Mouse (Mus musculus) adipocyte (in vitro differentiated cells): ENCODE results near the gene Tmem209.

Source experiments
- DNase-seq: peaks from one replicate; pipeline ENCODE4 v3.0.0-alpha.2; 2016; ENCODE audit warnings: low spot score

Gene Tmem209

DNA sequence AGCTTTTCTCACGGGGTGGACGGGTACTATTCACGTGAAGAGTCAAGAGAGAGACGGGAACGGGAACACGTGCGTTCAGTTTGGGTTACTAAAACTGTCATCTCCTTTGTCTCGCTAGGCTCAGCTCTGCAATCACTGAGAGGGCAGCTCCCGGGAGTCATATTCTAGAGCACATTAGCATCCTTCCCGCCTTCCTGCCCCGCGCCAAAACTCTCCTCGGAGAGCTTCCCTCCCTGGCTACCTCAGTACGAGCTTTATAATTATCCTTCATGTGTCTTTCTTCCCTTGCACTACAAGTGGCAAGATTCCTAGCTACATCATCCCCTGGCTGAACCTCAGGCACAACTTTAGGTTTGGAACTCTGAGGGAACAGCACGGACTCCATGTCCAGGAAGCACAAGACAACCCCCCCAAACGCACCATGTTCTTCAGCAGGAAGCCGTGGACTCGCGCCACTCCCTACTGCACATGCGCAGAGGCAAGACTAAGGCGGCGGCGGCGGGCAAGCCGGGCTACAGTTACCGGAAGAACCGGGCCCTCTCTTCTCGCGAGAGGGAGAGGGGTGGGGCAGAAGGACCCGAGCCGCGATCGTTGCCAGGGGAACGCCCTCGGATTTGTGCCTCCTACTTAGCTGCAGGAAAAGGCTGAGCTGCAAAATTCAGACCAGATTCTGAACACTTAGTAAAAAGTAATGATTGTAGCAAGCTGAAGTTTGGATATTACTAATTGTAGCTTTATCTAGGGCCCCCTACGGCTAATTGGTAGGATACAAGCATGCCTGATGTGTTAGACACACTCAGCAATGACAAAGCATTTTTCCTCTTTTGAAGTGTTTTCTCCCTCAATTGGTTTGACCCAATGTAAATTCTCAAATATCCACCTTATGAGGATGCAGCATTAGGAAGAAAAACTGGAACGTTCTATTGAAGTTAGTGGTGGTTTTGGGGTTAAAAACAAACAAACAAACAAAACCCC lies at the start of gene Tmem209, which contains the start of gene Ssmem1:
Tmem209 (minus strand) TSS at position 519 of the 975 bp plus-strand sequence.
Ssmem1 (plus strand) TSS at position 585 of the 975 bp plus-strand sequence.
- DNase-seq = peak; percentile 100

DNA sequence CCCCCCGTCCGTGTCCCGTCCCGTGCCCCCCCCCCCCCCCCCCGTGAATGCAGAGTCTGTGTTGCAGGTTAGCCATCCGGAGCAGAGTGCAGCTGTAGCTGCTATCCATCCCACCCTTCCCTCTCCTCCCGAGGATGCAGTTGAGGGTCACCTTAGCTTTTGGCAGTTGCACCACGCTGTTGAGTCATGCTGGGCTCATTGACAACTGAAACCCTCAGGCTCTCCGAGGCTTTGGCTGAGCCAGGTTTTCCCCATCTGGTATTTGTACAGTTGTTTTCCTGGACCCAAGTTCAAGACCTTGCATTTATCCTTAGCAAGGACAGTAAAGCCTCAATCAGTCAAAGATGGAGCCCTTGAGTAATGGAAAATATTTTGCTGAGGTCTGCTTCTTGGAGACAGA lies 46.5 kb upstream of the Tmem209 start:
- DNase-seq = peak; percentile 87

DNA sequence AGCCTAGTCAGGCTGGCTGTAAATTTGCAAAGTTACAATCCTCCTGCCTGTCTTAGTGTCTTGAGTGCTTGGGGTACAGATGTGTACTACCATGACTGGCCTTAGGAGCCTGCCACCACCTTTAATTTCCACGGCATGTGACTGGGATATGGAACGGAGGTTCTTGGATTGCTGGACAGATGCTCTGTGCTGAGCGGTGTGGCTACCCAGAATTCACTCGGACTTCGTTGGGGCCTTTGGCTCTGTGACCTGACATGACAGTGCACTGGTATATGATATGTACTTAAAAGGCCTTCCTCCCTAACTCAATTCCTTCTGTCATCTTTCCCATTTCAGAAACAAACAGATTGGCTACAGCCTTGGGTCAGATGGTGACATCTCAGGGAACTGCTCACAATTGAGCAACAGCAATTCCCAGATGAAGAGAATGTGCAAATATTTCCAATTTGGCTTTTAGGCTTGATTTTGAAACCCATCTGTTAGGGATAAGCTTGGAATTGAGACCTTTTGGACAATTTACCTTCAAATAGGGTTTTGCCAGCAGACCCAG lies 45.1 kb upstream of the Tmem209 start:
- peak; percentile 92 for DNase-seq

DNA sequence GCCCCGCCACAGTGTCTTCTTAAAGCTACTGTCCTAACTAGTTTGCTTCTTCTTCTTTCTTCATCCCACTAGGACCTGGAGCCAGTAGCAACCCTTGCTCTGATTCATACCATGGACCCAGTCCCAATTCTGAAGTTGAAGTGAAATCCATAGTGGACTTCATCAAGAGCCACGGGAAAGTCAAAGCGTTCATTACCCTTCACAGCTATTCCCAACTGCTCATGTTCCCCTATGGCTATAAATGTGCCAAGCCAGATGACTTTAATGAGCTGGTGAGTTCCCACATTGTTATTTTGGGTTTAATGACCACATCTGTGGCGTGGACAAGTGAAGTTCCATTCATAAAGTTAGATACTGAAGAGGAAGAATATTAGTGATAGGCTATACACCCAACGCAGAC lies 44.5 kb upstream of the Tmem209 start:
- peak; percentile 56 for DNase-seq

GRCm38 (mm10) chr6:30553381-30554010 lies 43.9 kb upstream of the Tmem209 start:
- peak; percentile 92 for DNase-seq

GRCm38 (mm10) chr6:30552628-30553027 lies 43.0 kb upstream of the Tmem209 start:
- DNase-seq = peak; percentile 73

GRCm38 (mm10) chr6:30551644-30552580 lies 42.3 kb upstream of the Tmem209 start:
- DNase-seq = no peak

DNA sequence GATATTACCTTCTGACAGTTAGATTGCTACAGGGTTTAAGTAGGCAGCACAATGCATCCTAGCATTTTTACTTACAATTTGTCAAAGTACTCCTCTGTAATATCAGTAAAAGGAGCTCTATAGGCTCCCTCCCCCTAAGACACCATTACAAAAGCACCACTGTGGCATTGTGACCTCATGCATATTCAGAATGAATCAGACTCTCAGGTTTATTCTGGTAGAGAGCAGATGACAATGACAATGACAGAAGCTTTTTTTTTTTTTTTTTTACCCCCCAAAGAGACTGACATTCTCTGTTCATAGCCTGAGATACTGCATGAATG lies 41.6 kb upstream of the Tmem209 start:
- DNase-seq = no peak

DNA sequence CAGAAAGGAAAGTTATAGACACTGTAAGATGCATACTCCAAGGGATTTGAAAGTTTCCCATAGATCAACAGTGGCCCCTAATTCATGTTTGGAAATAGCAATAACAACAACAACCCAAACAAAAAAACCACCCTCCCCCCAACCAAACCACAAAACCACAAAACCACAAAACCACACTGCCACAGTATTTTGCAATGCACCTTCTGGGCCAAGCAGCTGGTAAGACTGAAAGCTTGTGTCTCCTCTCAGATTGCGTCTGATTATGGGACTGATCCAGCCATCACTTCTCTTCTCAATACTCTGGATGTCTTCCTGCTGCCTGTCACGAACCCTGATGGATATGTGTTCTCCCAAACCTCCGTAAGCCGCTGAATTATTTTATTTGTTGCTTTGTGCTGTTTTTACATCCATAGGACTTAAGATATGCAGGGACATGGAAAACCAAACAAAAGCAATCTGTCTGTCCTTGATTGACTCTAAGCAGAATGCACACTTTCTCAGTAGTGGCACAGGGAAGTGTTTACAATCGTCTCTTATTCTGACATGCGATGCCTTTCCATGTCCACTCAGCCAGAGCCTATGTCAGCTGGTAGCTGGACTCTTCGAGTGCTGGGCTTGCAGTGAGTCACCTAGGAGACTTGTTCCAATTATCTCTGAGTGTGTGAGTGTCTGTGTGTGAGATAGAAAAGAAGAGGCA lies 41.1 kb upstream of the Tmem209 start:
- DNase-seq = peak; percentile 84

DNA sequence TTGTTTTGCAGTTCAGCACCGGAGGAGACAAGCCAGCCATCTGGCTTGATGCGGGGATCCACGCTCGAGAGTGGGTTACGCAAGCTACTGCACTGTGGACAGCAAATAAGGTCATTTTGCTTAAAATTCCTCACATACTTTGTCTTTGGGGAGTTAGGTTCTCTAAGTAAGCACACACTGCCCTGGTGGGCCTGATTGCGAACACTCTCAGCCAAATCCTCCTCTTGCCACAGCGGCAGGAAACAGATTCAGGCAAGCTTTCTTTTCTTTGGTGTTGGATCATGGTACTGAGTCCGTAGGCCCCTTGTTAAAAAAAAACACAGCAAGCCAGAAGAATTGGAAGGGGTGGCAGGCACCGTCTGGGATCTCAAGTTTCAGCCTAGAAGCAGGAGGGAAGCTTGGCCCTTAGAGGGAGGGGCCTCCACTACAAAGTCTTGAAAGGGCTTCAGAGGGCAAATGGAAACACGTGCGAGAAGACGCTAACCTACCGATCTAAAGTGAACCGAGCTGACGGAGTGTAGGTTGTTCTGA lies 39.7 kb upstream of the Tmem209 start:
- peak; percentile 50 for DNase-seq

GRCm38 (mm10) chr6:30547656-30548306 lies 38.2 kb upstream of the Tmem209 start:
- peak; percentile 93 for DNase-seq

- no peak for DNase-seq
These were observed 37.7 kb upstream of the Tmem209 start for GRCm38 (mm10) chr6:30547274-30547645.

DNA sequence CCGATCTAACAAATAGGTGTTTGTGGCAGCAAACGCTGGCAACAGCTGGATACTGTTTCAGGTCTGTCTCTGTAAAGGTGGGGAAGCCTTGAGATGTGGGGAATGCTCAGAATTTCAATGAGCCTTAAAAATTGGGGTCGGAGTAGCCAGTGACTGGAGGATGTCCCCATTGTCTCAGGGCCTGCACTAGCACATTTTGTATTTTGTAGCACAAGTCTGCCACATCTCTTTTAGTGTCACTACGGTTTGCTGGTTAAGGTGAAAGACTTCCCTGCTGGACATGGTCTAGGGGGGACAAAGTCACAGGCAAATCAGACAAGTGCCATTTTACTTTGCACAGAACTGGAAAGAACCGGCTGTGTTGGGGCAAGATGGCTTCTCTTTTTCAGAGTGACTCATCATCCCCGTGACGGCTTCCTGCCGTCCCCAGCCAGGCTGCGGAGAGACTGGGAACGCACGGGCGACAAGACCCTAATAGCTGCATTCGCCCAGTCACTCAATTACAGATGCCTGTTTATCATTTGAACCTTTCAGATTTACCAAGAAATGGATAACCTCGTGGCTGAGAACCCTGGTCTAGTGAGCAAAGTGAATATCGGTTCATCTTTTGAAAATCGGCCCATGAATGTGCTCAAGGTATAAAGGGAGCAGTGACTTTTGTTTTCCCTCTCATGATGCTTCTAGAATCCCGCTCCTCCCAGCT lies 37.1 kb upstream of the Tmem209 start:
- DNase-seq = no peak

- DNase-seq = no peak
These were observed 36.1 kb upstream of the Tmem209 start for GRCm38 (mm10) chr6:30545689-30546088.

DNA sequence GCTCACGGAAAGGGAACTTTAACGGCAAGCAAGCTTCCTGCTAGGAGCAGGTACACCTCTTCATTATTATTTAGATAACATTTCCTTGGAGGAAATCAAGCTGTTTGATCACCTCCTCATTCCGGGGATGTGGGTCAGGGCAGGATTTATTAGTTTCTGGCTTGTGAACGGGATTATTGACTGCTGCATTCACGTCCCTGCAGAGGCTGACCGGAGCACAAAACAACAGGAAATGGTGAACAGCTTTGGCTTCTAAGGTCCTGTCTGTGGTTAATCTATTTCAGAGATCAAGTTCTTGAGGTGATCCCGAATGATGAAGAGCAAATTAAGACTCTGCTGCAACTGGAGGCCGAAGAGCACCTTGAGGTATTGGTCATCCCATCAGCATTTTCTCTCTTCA lies 34.3 kb upstream of the Tmem209 start:
- DNase-seq = no peak

- DNase-seq = no peak
These were observed 33.5 kb upstream of the Tmem209 start for GRCm38 (mm10) chr6:30543077-30543476.

GRCm38 (mm10) chr6:30542277-30542676 lies 32.7 kb upstream of the Tmem209 start:
- DNase-seq = no peak

DNA sequence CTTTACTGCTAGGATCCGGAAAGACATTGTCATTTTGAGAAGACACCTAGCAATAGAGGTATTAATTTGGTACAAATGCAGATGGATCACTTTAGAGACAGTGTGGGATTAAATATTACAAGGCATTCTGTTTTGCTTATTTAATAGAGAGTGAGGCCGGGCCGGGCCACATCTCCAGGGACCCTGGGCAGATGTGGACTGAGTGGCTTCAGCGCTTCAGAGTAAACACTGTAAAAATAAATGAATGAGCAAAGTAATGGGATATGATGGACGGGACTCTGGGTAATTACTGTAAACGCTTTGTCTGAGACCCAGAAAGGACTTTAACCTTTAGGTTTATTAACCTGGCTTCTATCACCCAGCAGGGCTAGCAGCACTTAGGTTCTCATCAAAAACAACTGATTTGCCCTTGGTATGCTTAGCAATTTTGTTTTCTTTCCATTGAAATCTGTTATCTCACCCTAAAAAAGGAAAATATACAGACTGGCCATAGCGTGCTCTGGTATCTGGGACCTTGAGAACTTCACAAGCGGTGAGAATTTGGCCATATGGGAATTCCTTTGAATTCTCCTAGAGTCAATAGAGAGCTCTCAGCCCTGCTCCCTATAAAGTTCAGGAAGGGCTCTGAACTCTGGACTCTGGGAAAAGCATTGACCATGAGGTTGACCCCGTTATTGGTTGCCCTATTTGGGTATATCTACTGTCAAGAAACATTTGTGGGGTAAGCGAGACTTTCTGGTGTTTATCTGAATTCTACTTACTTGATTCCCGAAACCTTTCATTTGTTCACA lies 31.6 kb upstream of the Tmem209 start, which contains the start of gene Cpa2:
Cpa2 (plus strand) TSS at position 574 of the 791 bp plus-strand sequence.
- DNase-seq = no peak

DNA sequence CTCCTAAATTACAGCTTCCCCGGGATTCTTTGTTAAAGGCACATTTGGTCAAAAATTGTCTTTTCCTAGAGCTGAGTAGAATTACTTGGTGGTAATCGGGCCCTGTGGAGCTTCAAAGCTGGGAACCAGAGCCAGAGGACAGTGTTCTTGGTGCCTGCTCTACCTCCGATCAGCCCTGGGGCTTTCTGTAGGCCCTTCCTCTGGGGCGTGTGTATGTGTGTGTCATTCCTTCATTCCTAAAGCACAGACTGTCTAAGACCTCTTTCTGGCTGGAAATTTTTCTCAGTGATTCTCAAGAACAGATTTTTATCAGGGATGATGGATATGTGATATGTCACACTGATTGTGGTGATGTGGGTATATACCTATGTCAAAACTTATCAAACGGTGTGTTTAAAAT lies 29.2 kb upstream of the Tmem209 start:
- no peak for DNase-seq
